Mouse (Mus musculus) thymus, postnatal 25 days (tissue): Measurements from ENCODE around the gene Kcnq1.

Source experiments
- DNase-seq: peaks from one replicate; pipeline ENCODE4 v3.0.0; 2022

Gene Kcnq1

DNA sequence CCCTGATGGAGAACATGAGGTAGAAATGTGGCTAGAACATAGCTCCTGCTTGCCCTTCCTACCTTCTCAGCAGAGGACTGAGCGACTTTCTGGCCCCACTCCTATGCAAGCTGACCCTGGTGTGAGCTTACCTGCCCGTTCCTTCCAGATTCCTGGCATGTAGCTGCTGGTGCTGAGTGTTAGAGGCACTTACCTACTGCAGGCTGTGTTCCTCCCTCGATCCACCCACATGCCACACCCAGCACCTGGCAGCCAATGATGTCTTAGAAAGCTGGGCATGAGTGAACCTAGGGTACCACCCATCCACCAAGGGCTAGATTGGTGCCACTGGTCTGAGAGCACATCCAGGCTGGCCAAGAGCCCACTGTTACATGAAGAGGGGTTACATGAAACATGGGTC lies 12.3 kb upstream of the Kcnq1 start:
- no peak for DNase-seq

DNA sequence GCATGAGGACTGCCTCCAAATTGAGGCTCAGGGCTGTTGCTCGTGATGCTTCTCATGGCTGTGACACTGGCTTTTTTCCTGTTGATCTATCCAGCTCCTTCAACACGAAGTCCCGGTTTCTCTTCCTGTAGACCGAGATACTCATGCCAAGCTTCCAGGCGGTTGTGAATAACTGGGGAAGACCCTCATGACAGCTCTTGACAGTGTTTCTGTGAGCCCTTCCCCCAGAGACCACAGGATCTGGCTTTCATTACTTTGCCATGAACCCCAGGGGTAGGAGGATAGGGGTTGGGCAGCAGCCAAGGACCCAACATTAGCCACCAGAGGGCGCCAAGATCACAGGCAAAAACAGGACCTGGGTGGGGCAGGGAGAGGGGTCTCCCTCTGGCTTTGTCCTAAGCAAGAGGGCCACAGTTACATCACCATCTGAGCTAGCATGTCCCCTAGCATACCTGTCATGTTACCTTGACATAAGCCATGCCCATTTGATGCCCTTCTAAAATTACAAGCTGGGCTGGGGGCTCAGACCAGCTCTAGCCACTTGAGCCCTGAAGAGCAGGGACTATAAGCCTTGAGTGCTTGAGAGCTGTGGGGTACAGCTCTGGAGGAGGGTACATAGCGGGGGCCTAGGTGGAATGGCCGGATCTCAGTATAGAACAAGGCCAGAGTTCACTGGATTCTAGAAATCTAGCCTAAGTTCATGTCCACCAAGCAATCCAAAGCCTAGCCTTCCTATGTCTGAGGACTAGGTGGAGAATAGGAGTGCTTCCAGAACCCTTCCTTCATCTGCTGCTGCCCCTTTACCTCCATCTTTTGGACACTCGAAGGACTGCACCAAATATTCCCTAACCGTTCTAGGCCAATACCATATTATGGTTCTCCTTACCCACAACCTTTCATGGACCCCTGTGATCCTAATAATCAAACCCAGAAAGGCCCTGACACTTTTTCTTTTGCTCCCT lies 11.3 kb upstream of the Kcnq1 start, which contains the start of gene Trpm5:
Gene Trpm5 (minus strand): TSS at position 51 of the 962 bp plus-strand sequence.
- peak; percentile 61 for DNase-seq

DNA sequence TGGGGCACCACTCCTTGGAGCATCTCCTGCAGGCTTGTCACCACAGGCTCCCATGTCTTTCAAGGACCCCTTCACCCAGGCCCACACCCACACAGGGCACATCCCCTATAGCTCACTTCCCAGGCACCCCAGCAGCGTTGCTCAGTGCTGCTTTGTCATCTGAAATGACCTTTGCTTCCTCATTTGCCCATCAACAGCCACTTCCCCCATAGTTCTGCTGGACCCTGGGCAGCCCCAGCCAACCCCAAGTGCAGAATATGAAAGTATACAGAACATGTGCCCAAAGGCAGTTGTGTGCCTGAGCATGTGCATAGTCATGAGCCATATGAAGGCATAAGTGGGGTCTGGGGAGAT lies 10.6 kb upstream of the Kcnq1 start:
- no peak for DNase-seq

DNA sequence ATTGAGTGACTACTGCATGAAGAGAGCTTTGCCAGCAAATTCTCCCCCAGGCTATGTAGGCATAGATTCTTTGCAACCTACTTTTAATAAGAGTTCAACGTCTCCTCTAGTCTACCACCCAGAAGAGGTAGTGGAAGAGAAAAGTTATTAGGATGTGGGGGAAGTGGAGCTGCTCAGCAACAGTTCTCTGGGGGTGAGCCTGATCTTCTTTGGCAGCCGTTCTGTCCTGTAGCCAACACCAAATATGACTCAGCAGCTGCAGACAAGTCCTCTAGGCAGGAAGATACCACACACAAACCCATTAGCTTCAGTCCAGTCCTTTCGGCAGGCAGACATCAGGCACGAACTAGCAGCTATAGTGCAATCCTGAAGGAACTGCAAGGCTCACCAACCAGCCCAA lies 5.4 kb upstream of the Kcnq1 start:
- no peak for DNase-seq

DNA sequence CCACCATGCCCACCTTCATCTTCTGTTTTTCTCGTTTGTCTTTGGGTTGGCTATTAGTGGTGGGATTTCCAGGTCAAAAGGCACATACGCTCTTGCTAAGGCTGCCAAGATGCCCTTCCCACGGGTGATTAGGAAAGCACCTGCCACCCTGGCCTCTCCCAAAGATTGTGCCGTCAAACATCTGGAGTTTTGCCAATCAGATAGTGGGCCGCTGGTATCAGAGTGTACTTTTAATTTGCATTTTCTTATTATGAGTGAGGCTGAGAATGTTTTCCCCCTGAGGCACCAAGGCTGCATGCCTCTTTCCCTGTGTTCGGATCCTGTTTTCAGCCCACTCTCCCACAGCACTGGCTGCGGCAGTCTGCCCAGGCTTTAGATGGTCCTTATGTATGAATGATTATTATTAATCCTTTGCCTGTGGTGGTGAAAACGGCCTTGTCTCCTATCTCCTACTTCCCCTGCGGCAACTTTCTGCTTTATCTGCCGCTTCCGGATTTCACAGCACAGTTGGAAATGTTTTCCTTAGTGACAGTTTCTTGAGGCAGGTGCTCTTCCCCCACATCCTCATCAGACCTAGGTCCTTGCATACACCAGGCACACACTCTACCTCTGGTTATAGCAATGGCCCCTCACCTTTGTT lies 784 bp upstream of the Kcnq1 start:
- no peak for DNase-seq

DNA sequence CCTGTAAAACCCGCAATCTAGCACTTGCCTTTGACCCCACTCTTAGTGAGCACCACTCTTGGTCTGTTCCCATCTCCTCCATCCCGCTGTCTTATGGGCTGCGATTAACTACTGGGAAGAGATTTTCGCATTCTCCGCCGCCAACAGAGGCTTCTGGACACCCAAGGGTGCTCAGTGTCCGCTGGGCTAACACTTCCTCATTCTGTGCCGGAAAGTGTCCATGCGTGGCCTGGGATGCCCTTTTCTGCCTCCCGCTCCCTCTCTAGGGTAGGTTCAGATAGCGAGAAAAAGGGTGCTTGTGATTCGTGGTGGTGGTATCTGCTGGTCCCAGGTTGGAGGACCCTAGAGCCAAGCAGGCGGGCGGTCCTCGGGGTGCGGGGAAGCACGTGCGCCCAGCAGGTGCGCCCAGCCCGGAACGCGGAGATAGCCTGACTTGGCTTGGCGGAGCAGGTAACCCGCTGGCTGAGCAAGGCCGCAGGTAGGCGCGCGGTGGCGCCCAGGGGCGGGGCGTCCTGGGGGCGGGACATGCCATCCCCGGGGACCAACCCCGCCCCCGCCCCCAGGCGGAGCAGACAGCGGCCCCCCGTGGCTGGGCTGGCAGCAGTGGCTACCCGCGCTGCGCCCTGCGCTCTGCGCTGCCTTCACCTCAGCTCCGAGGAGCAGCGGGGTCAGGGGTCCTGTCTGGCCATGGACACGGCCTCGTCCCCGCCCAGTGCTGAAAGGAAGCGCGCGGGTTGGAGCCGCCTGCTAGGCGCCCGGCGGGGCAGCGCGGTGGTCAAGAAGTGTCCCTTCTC lies 707 bp downstream of the Kcnq1 start:
- DNase-seq: peak; percentile 52

DNA sequence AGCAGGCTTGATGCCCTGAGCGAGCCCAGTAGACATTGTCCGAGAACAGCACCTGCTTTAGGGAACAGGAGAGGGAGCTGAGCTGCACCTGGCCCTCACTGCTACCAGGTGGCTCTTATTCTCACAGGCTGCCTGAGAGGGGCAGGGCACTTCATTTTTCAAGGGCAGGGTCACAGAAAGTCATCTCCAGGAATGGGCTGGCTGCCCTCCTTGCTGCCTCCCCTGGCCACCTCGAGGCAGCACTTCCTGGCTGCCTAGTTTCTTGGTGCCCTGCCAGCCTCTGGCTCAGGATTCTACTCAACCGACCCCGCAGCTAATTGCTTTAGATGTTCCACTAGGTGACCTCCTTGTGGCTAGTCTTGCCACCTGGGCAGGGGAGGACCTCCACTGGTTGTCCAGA lies 2.0 kb downstream of the Kcnq1 start:
- no peak for DNase-seq

DNA sequence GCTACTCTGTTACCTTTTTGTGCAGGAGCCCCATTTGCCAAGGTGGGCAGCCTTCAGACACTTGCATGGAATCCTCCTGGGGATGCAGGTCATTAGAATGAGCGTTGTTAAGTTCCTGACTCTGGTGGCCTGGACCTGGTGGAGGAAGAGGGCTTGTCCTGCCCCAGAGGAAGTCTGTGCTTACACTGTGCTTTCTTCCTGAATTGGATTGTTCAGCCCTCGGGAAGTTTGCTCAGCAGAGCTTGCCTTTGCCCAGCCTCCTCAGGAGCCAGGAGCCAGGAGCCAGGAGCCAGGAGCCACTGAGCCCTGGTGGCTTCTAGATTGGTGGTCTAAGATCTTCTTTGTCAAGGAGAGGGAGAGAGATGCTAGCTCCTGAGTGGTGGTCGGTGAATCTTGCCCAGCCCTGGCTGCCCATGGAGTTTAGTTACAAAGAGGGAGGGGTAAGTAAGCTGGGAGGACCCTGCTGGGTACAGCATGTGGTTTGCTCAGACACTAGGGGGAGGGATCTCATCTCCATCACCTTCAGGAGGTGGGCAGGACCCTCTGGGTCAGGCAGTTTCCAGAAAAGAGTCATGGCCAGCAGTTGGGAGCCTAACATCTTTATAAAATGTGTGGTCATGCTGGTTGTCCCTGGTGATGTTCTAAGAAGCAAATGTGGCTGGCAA lies 3.0 kb downstream of the Kcnq1 start:
- DNase-seq: no peak

DNA sequence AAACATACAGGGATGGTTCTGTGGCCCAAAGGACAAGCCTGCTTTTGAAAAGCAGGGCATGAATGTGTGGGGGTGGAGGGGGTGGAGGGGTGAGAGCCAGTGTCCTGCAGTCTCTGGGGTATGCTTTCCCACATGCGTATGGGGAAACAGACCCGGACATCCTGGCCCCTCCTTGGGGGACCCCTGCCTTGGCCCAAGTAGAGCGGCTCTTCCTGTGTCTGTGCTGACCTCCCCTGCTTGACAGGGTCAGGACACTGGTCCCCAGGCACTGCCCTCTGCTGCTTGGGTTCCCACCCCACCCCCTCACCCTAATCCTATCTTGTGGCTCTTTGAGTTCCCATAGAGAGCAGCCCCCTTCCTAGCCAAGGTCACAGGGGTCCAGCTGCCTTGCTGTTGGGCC lies 3.5 kb downstream of the Kcnq1 start:
- DNase-seq: no peak

DNA sequence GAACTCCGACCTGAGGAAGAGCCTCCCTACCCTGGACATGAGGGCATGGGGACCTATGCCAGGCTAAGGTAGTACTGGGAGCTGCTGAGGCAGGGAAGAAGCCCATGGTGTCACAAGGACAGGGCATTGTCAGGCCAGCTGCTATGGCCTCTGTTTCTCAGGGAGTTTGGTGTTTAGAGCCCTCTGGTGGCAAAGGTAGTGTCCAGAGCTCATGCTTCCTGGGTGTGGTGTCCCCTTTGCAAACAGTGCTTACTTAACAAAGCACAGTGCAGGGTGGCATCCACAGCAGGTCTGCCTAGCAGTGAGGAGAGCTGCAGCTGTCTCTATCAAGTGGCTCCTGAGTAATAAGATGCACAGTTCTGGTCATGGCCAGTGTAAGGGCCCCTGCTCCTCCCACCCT lies 4.6 kb downstream of the Kcnq1 start:
- no peak for DNase-seq

DNA sequence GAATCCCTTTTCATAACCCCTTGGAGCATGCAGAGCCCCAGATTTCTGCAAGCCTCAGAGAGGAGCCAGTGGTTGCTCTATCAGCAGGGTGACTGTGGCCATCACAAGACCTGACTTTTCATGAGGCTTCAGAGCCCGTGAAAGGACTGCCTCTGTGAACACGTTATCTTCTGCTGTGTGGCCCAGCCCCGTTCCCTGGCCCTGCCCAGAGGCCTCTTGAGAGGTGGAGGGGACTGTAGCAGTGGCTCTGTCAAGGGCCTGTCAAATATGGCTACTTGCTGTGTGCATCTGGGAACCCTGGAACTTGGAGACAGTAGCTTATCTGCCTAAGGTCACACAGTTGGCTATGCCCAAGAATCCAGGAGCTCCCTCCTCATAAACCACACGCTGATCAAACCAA lies 5.6 kb downstream of the Kcnq1 start:
- DNase-seq: no peak

DNA sequence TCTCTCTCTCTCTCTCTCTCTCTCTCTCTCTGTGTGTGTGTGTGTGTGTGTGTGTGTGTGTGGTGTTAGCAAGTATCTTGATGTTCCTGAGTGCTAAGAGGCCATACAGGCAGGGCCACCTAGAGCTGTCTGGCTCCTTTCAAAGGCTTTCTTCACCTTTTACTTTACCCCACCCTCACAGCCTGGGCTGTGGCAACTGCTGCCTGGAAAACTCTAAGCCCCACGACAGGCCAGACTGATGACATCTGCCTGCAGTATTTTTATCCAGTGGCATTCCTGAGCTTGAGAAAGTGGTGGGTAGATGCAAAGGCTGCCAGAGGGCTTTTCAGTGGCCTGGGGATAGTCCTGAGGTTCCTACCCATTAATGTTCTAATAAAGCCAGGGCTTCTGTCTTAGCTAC lies 6.2 kb downstream of the Kcnq1 start:
- DNase-seq: no peak

DNA sequence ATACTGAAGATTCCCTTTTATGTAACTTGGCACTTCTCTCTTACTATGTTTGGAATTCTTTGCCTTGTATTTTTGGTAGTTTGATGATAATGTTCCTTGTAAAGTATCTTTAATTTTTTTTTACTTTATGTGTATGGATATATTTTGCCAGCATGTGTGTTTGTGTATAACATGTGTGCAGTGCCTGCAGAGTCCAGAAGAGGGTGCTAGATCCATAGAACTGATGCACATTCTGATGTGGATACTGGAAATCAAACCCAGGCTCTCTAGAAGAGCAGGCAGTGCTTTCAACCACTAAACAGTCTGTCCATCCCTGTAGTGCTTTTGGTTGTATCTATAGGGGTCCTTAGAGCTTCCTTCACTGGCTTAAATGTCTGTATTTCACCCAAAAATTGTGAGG lies 8.6 kb downstream of the Kcnq1 start:
- no peak for DNase-seq

DNA sequence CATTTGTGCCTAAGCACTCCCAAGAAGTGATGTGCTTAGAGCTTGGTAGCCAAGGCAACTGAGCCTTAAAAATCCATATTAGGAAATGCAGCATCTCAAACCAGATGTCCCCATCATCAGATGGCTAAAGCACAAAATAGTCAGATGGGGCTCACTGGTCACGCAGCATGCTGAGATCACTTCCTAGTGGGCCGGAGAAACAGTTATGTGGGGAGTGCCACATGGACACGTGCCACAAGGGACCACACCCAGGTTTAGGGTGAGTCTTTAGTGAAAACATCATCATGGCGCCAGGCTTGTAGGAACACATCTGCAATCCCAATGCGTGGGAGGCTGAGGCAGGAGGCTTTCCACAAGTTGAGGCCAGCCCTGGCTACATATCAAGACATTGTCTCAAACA lies 10.4 kb downstream of the Kcnq1 start:
- DNase-seq: no peak

DNA sequence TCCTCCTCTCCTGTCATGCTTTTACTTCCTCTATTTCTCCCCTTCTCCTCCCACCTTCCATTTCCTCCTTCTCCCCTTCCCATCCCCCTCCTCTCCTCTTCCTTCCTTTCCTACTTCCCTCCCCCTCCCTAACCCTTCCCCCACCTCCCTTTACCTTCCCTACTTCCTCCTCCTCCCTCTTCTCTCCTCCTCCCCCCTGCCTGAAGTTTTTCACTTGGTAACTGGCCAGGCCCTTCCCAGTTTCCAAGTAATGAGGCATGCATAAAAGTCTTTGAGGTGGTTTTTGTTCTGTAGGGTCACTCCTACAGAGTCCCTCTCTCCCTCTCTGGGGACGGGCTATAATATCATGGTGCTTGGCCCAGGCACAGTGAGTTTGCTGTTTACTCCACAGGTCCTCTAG lies 13.2 kb downstream of the Kcnq1 start:
- DNase-seq: no peak

DNA sequence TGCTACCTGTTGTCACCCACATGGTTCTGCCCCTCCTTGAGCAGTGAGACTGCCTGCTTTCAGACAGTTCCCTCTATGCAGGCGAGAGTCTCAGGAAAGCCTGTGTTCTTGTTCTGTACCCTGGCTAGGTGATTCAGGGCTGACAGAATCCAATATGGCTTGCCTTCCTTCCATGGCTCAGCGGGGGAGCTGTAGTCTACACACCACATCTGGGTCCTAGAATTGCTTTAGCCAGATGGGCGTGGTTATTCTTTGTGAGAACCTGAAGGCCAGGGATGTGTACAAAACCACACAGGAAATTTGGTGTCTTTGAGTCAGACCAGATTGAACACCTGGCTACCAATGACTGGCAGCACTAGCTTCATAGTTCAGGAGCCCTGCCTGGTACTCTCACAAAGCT lies 13.7 kb downstream of the Kcnq1 start:
- no peak for DNase-seq

DNA sequence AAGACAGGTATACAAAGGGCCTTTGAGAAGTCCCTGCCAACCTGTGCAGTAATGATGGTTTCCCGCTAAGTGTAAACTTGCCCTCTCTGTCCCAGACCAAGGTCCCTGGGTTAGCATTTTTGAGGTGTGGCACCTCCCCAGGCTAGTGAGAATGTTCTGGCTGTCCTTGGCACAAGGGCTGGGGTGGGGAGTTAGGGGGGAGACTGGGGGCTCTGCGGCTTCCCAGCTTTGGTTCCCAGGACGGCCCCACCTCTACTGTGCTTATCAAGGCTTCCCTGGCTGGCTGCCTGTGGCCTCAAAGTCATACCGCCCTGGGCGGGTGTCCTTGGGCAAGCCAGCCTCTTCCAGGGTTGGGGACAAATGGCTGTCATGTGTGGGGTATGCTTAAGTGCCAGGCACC lies 16.0 kb downstream of the Kcnq1 start:
- DNase-seq: no peak

DNA sequence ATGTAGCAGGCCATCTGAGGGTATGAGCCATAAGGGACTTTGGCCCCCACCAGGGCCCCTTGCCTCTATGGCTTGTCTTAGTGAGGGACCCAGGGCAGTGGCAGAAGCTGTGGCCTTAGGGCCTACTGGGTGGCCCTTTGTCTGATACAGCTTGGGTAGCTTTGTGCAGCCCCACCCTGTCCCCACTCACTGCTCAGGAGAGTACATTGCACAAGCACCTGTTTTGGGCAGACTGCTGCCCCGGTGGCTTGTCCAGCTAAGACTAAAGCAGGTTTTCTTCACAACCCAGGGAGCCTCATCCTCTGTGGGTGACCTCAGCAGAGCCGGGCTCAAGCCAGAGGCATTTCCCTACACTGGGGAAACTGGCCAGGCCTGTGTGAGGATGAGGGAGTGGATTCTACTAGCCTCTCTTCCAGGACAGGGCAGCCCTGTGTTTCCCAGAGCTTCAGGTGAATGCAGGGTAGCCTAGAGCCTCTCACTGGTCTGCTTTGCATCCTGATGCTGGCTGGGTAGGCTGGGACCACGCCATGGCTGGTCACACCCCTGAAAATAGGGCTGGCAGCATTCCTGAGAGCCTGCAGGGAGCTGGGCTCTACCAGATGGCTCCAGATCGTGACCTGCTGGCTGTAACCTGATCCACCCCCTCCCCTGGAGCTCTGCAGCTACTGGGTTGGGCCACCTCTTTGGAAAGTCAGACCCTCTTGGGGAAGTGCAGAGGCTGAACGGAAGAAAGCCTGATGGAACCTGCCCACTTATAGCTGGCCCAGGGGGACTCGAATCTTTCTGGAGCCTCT lies 17.9 kb downstream of the Kcnq1 start:
- DNase-seq: no peak

DNA sequence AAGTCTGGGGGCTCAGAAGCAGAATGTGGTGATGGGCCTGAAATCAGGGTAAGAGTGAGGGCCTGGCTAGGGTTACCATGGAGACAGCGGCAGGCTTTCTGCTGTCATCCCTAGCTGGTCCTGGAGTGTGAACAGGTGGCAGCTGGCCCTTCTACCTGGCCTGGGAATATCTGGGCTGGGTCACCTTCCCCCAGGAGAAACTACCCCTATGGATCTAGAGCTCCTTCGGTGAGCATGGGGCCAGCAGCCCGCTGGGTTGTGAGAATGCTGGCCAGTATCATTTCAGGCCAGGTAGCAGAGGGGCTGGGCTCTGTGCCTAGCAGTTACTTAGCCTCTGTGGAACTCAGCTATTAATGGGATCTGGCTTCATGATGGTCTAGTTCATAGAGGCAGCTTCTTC lies 18.7 kb downstream of the Kcnq1 start:
- no peak for DNase-seq

DNA sequence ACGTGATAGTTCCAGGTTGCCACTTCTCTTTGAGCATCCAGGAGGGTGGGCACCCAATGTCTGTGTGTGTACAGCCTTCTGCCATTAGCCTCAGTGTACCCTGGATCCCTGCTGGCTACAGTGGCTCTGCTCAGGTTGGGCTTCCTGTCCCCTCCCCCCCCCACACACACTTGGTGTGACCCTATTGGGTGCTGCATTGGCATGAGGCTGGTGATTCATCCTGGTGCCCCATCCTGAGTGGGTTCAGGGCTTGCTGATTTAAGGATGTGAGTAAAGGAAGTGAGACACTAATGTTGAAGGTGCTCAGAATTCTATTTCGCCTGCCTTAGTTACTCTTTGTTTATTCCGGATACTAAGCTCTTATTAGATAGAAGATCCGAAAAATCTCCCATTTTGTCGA lies 26.7 kb downstream of the Kcnq1 start:
- no peak for DNase-seq

DNA sequence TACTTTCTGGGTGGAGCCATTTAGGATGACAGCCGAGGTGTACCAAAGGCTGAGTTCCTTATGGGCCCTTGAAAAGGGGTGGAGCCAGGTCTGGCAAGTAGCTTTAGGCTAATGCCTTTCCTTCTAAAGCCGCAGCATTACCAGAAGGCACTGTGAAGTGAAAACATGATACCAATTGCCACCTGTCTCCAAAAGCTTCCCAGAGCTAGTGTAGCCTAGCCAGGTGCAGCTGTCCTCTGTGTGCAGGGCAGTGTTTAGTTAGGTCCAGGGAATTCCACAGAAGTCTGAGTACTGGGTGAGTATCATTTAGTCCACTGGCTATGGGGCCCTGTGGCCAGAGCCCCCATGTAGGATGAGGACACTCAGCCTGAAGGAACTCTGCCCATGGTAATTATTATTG lies 30.0 kb downstream of the Kcnq1 start:
- no peak for DNase-seq

DNA sequence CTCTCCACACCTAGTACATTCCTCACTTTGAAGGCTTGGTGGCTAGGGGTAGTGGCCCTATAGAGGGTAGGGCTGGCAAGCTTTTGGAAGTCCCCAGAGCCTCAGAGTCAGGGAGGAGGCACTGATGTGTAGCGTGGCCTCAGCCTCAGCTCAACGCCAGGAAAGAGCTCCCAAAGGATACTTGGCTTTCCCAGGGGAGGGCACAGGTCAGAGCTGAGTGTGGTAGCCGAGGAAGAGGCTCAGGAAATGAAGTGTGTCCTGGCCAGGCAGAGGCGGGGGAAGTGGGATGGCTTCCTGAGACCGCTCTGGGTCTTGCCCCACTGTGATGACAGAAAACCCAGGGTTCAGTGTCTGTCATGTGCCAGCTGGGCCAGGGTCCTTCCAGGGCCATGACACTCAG lies 30.4 kb downstream of the Kcnq1 start:
- DNase-seq: no peak
